Mouse (Mus musculus) kidney, postnatal 0 days (tissue): ENCODE data around the gene Cdc42se2. TPM values are rescaled to one million over a fixed set of nuclear protein-coding genes. Genes with fewer than 3 reads are reported as not detected.

Experiments used
- ATAC-seq: fragments of 200-750 bp; cut with Nextera tagmentation; replicated peaks from 2 replicates; pipeline ENCODE4 v1.8.0; 2017; ENCODE audit warnings: low read depth, moderate number of reproducible peaks, moderate TSS enrichment, moderate library complexity; ENCODE audit not compliant: low FRiP score
- DNase-seq: peaks from one replicate; pipeline ENCODE4 v3.0.0-alpha.2; 2016; ENCODE audit warnings: low spot score
- H3K27ac ChIP-seq: fragments of 300-500 bp; sonication (generic); 2 replicates; pipeline ENCODE4 v1.5.1; 2014; ENCODE audit warnings: mild to moderate bottlenecking
- H3K27me3 ChIP-seq: fragments of 300-500 bp; sonication (generic); 2 replicates; pipeline ENCODE4 v1.6.1; 2014; ENCODE audit warnings: low read length, mixed read lengths; ENCODE audit not compliant: insufficient read depth
- H3K36me3 ChIP-seq: fragments of 300-500 bp; sonication (generic); 2 replicates; pipeline ENCODE4 v1.6.1; 2014; ENCODE audit warnings: low read length, mixed read lengths; ENCODE audit not compliant: insufficient read depth
- H3K4me1 ChIP-seq: fragments of 300-500 bp; sonication (generic); replicated peaks from 2 replicates; pipeline ENCODE4 v1.6.1; 2014; ENCODE audit warnings: antibody characterized with exemption, low read length, mixed read lengths; ENCODE audit not compliant: insufficient read depth
- H3K4me2 ChIP-seq: fragments of 300-500 bp; sonication (generic); 2 replicates; pipeline ENCODE4 v1.6.1; 2014; ENCODE audit warnings: mild to moderate bottlenecking, low read length, moderate library complexity, mixed read lengths
- H3K4me3 ChIP-seq: fragments of 300-500 bp; sonication (generic); replicated peaks from 2 replicates; pipeline ENCODE4 v1.5.1; 2014; ENCODE audit warnings: low read depth, low read length
- H3K9ac ChIP-seq: fragments of 300-500 bp; sonication (generic); 2 replicates; pipeline ENCODE4 v1.6.1; 2014; ENCODE audit warnings: low read depth, low read length
- H3K9me3 ChIP-seq: fragments of 300-500 bp; sonication (generic); replicated peaks from 2 replicates; pipeline ENCODE4 v1.6.1; 2016; ENCODE audit warnings: low read length, inconsistent platforms, mixed read lengths
- CTCF ChIP-seq: IDR thresholded peaks from 2 replicates; pipeline ENCODE4 v1.5.1; 2016; ENCODE audit warnings: antibody characterized with exemption, low read depth, mild to moderate bottlenecking, moderate library complexity
- WGBS: fragments of 180-500 bp; shearing (Covaris S2); extraction: QIAGEN DNeasy Blood & Tissue Kit; methylation state at CpG from one replicate; pipeline ENCODE4 v1.1.7; 2014; 5-methylcytosine and 5-hydroxymethylcytosine counted together
- polyA plus RNA-seq: library from polyadenylated mRNA; unstranded; fragments of >200 nt; fragmentation: Nextera tagmentation; extraction: Ambion mirVana; gene quantifications from 2 replicates; pipeline ENCODE4 v1.2.1, GENCODE M21; 2015

Cdc42se2 gene
- polyA plus RNA-seq, 1 experiment from 2014 or later: 64.3 TPM

DNA sequence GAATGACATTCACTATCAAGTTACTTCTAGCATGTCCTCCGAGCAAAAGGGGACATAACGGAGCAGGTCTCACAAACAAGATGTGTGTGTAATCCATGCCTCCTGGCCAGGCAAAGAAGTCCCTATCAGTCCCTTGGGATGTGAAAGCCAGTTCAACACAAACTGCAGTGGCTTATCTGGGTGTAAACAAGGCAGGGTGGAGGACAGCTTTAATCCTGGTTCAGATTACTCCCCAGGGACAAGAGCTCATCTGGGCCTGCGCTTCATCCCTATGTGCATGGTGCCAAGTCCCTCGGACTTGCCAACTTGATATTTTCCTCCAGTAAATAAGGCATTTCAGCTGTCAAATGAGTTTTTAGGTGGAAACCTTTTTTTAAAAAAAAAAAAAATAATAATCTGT lies 36.0 kb downstream of the Cdc42se2 start:
- DNase-seq: no peak
- WGBS: 70% methylated on average over 4 of the region's 4 CpGs

DNA sequence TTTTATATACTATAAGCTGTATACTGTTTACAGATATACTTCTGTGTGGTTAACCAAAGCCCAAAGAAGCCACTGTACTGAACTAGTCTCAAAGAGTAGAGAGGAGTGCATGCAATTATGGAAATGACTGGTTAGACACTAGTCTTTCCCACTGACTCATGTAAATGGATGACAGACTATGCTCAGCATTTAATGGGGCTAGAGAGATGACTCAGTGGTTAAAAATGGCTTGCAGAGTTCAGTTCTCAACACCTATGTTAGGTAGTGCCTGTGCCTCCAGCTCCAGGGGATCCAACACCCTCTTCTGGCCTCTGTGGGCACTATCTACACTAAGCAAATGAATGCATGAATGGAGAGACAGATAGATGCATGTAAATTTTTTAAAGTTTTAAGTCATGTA lies 38.6 kb downstream of the Cdc42se2 start:
- H3K4me2 ChIP-seq: no peak overlapping the region
- H3K9ac ChIP-seq: no peak overlapping the region
- no peak overlapping the region for H3K27ac ChIP-seq
- no peak for ATAC-seq
- H3K9me3 ChIP-seq: no peaks in the 10 kb centered on the region
- no peak overlapping the region for H3K4me3 ChIP-seq
- no peaks in the 10 kb centered on the region for H3K27me3 ChIP-seq
- DNase-seq: no peak
- no peaks in the 10 kb centered on the region for H3K4me1 ChIP-seq
- TF ChIP-seq CTCF: no peak
- H3K36me3 ChIP-seq: 0 out of 2 replicates have a peak, but pooled peaks cover 7% of the 10 kb centered on the region

More for the DNA sequence above, 36.0 kb downstream of the Cdc42se2 start:
- Histone ChIP-seq H3K27ac (no peak overlapping the region), H3K36me3 (0 out of 2 replicates have a peak, but pooled peaks cover 7% of the 10 kb centered on the region), H3K4me3 (no peak overlapping the region), H3K9ac (no peak overlapping the region), H3K27me3 (no peaks in the 10 kb centered on the region), H3K4me1 (no peaks in the 10 kb centered on the region), H3K9me3 (no peaks in the 10 kb centered on the region), H3K4me2 (no peak overlapping the region)
- no peak for ATAC-seq
- no peak for TF ChIP-seq CTCF

DNA sequence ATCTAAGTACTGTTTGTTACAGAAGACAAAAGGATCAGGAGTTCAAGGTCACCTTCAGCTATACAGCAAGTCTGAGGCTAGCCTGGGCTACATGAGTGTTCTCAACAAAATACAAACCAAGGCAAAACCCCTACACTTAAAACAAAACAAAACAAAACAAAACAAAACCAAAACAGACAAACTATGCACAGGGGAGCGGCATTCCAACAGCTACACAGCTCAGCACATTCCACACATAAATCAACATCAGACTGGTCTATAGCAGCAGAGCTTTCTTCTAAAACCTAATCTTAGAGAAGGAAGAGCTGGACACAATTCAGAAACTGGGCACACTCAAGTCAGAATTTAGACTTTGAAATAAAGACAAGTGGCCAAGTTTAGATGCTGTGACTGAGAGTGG lies 43.2 kb downstream of the Cdc42se2 start:
- WGBS: 39% methylated on average over 1 of the region's 1 CpGs

DNA sequence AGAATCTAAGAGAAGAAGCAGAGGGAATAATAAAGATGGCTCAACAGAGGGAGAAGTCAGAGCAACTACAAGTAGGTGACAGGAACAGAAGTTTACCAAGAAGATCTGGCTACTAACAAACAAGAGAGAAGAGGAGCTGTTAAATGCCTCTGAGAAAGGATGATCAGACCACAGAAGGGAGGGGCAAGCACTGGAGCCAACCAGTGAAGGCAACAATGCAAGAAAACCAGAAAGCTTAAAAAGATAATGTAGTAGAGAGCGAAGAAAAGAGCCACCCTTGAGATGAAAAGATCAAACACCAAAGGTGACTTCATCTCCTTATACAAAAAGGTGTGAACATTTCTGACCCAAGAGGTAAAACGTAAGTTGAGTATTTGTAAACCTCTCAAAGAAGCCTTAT lies 46.1 kb downstream of the Cdc42se2 start:
- no peak for TF ChIP-seq CTCF
- Histone ChIP-seq H3K27ac (no peak overlapping the region), H3K36me3 (0 out of 2 replicates have a peak, but pooled peaks cover 5% of the 10 kb centered on the region), H3K4me1 (0 out of 2 replicates have a peak, but pooled peaks cover 2% of the 10 kb centered on the region), H3K9me3 (no peaks in the 10 kb centered on the region), H3K4me2 (no peak overlapping the region), H3K27me3 (no peaks in the 10 kb centered on the region), H3K9ac (no peak overlapping the region), H3K4me3 (no peak overlapping the region)
- WGBS: 96% methylated on average over 2 of the region's 2 CpGs
- DNase-seq (no peak), ATAC-seq (no peak)

More for the DNA sequence above, 43.2 kb downstream of the Cdc42se2 start:
- Histone ChIP-seq H3K36me3 (0 out of 2 replicates have a peak, but pooled peaks cover 5% of the 10 kb centered on the region), H3K4me2 (no peak overlapping the region), H3K4me3 (no peak overlapping the region), H3K27ac (no peak overlapping the region), H3K9me3 (no peaks in the 10 kb centered on the region), H3K27me3 (no peaks in the 10 kb centered on the region), H3K9ac (no peak overlapping the region), H3K4me1 (0 out of 2 replicates have a peak, but pooled peaks cover 2% of the 10 kb centered on the region)
- TF ChIP-seq CTCF: no peak
- DNase-seq (peak; percentile 69), ATAC-seq (no peak)

GRCm38 (mm10) chr11:54739012-54739750 lies 48.3 kb downstream of the Cdc42se2 start:
- Histone ChIP-seq H3K27ac (no peak overlapping the region), H3K4me3 (no peak overlapping the region), H3K36me3 (0 out of 2 replicates have a peak, but pooled peaks cover 5% of the 10 kb centered on the region), H3K27me3 (no peaks in the 10 kb centered on the region), H3K4me2 (no peak overlapping the region), H3K9me3 (no peaks in the 10 kb centered on the region), H3K4me1 (0 out of 2 replicates have a peak, but pooled peaks cover 2% of the 10 kb centered on the region), H3K9ac (no peak overlapping the region)
- DNase-seq (peak; percentile 34), ATAC-seq (no peak)
- TF ChIP-seq CTCF: no peak
- WGBS: 68% methylated on average over 4 of the region's 4 CpGs

DNA sequence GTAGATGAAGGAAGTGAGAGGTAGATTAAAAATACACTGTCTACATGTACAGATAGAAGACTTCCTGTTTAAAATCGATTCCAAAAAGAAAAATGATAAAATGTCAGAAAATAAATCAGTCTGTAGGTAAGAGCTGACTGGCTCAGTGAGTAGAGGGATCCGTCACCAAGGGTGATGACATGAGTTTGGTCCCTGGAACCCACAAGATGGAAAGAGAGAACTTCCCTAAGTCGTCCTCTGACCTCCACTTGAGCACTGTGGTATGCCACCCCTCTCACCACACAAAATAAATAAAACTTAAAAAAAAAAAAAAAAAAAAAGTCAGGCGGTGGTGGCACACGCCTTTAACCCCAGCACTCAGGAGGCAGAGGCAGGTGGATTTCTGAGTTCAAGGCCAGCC lies 50.6 kb downstream of the Cdc42se2 start:
- no peaks in the 10 kb centered on the region for H3K9me3 ChIP-seq
- H3K27me3 ChIP-seq: no peaks in the 10 kb centered on the region
- WGBS: 87% methylated on average over 5 of the region's 5 CpGs
- H3K36me3 ChIP-seq: 0 out of 2 replicates have a peak, but pooled peaks cover 5% of the 10 kb centered on the region
- H3K4me3 ChIP-seq: no peak overlapping the region
- ATAC-seq (no peak), DNase-seq (no peak)
- H3K4me2 ChIP-seq: no peak overlapping the region
- 0 out of 2 replicates have a peak, but pooled peaks cover 2% of the 10 kb centered on the region for H3K4me1 ChIP-seq
- H3K27ac ChIP-seq: no peak overlapping the region
- no peak for TF ChIP-seq CTCF
- H3K9ac ChIP-seq: no peak overlapping the region
